Mouse (Mus musculus) liver, embryonic 16.5 days (tissue): ENCODE data around the gene Nufip2. TPM values are rescaled to one million over a fixed set of nuclear protein-coding genes. Genes with fewer than 3 reads are reported as not detected.

Experiments used
- ATAC-seq: fragments of 200-750 bp; cut with Nextera tagmentation; 2 replicates; pipeline ENCODE4 v1.8.0; 2017; ENCODE audit warnings: low read depth, mild to moderate bottlenecking, moderate number of reproducible peaks, moderate library complexity
- H3K27ac ChIP-seq: fragments of 300-500 bp; sonication (generic); 2 replicates; pipeline ENCODE4 v1.5.1; 2014; ENCODE audit warnings: mild to moderate bottlenecking, low read length
- H3K27me3 ChIP-seq: fragments of 300-500 bp; sonication (generic); 2 replicates; pipeline ENCODE4 v1.6.1; 2014; ENCODE audit warnings: low read depth, low read length, mixed read lengths; ENCODE audit not compliant: control insufficient read depth, insufficient read depth
- H3K36me3 ChIP-seq: fragments of 300-500 bp; sonication (generic); 2 replicates; pipeline ENCODE4 v1.6.1; 2014; ENCODE audit warnings: mild to moderate bottlenecking; ENCODE audit not compliant: control insufficient read depth, insufficient read depth
- H3K4me1 ChIP-seq: fragments of 300-500 bp; sonication (generic); 2 replicates; pipeline ENCODE4 v1.6.1; 2014; ENCODE audit warnings: low read depth, low read length, mixed read lengths; ENCODE audit not compliant: control insufficient read depth
- H3K4me2 ChIP-seq: fragments of 300-500 bp; sonication (generic); 2 replicates; pipeline ENCODE4 v1.6.1; 2014; ENCODE audit warnings: low read depth, low read length, mixed read lengths
- H3K4me3 ChIP-seq: fragments of 300-500 bp; sonication (generic); 2 replicates; pipeline ENCODE4 v1.5.1; 2014; ENCODE audit warnings: low read depth, mild to moderate bottlenecking, low read length
- H3K9ac ChIP-seq: fragments of 300-500 bp; sonication (generic); 2 replicates; pipeline ENCODE4 v1.6.1; 2014; ENCODE audit warnings: low read depth, low read length
- H3K9me3 ChIP-seq: fragments of 300-500 bp; sonication (generic); replicated peaks from 2 replicates; pipeline ENCODE4 v1.6.1; 2016; ENCODE audit warnings: low read length; ENCODE audit not compliant: control insufficient read depth
- WGBS: fragments of 180-500 bp; shearing (Covaris S2); extraction: QIAGEN DNeasy Blood & Tissue Kit; methylation state at CpG from one replicate; pipeline ENCODE4 v1.1.7; 2014; ENCODE audit not compliant: insufficient replicate concordance; 5-methylcytosine and 5-hydroxymethylcytosine counted together
- polyA plus RNA-seq: library from polyadenylated mRNA; unstranded; fragments of >200 nt; fragmentation: Nextera tagmentation; extraction: Ambion mirVana; gene quantifications from 2 replicates; pipeline ENCODE4 v1.2.1, GENCODE M21; 2015

Nufip2 gene
- polyA plus RNA-seq, 1 experiment from 2014 or later, result 1.4 TPM

- no peaks in the 10 kb centered on the region for H3K36me3 ChIP-seq
- H3K4me1 ChIP-seq, result peaks cover 76% of the 10 kb centered on the region
- peak; percentile 78 for ATAC-seq
- H3K27me3 ChIP-seq, result no peaks in the 10 kb centered on the region
- H3K4me2 ChIP-seq, result peak overlapping the region; percentile 89
- H3K27ac ChIP-seq, result peak overlapping the region; percentile 93
- H3K4me3 ChIP-seq, result peak overlapping the region; percentile 51
- 19% methylated on average over 9 of the region's 9 CpGs for WGBS
- H3K9ac ChIP-seq, result peak overlapping the region; percentile 65
- H3K9me3 ChIP-seq, result no peaks in the 10 kb centered on the region
These were observed 98.9 kb downstream of the Nufip2 start for GRCm38 (mm10) chr11:77784894-77785293.

GRCm38 (mm10) chr11:77785396-77785767 is 99.4 kb downstream of the Nufip2 start:
- 26% methylated on average over 5 of the region's 5 CpGs for WGBS
- Histone ChIP-seq H3K9me3 (no peaks in the 10 kb centered on the region), H3K9ac (peak overlapping the region; percentile 65), H3K4me1 (peaks cover 81% of the 10 kb centered on the region), H3K36me3 (no peaks in the 10 kb centered on the region), H3K27me3 (no peaks in the 10 kb centered on the region), H3K27ac (peak overlapping the region; percentile 93), H3K4me3 (peak overlapping the region; percentile 51), H3K4me2 (peak overlapping the region; percentile 89)
- ATAC-seq, result no peak

DNA sequence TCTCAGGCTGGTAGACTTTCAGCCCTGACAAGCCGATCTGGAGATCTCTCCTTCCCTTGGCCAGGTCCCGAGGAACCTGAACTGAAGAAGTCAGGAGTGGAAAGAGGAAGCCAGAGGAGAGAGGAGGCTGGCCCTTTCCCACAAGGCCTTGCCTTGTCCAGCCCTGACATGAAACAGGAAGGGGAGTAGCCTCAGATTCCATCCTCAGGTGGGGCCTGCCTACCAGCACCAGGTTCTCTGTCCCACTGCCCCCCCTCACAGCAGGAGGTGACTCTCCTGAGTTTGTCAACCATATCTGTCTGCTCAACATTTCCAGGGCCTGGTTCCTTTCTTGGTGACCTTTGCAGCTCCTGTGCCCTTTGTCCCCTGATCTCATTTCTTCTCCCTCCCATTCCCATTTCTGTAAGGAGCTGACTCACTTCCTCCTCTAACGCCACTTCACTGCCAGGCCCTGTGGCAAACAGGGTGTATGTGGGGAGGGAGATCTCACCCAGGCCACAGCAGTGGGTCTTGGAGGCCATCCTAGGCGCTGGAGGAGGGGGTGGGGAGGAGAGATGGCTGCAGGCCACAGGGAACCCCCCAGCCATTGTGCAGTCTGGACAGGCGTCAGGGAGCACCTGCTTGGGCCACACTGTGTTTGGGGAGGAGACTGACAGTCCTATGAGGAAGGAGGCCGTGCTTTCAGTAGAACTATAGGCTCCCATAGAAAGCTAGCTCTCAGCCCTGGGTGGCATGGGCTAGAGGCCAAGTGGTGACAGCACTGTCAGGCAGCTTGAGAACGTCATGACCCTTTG is 100.0 kb downstream of the Nufip2 start:
- H3K27me3 ChIP-seq, result no peaks in the 10 kb centered on the region
- no peaks in the 10 kb centered on the region for H3K36me3 ChIP-seq
- WGBS, result 16% methylated on average over 7 of the region's 7 CpGs
- peak overlapping the region; percentile 65 for H3K9ac ChIP-seq
- H3K4me3 ChIP-seq, result peak overlapping the region; percentile 51; the same call in 1 of the 2 replicates
- no peak for ATAC-seq
- H3K9me3 ChIP-seq, result no peaks in the 10 kb centered on the region
- H3K4me1 ChIP-seq, result peaks cover 81% of the 10 kb centered on the region
- peak overlapping the region; percentile 93 for H3K27ac ChIP-seq
- H3K4me2 ChIP-seq, result peak overlapping the region; percentile 89

GRCm38 (mm10) chr11:77787707-77788106 is 101.8 kb downstream of the Nufip2 start, which contains the start of gene Gm10277:
Gene Gm10277 (minus strand): TSS chr11:77787747.
- H3K36me3 ChIP-seq, result no peaks in the 10 kb centered on the region
- no peak within 1 kb of the TSS for H3K9ac ChIP-seq
- H3K4me2 ChIP-seq, result no peak within 1 kb of the TSS
- H3K4me1 ChIP-seq, result peaks cover 83% of the 10 kb centered on the region
- no peak; the same call in 1 of the 2 replicates for ATAC-seq
- peak within 1 kb of the TSS; percentile 93 for H3K27ac ChIP-seq
- WGBS, result 31% methylated on average over 5 of the region's 5 CpGs
- H3K4me3 ChIP-seq, result no peak within 1 kb of the TSS
- no peaks in the 10 kb centered on the region for H3K27me3 ChIP-seq
- H3K9me3 ChIP-seq, result no peaks in the 10 kb centered on the region

- no peaks in the 10 kb centered on the region for H3K36me3 ChIP-seq
- 74% methylated on average over 5 of the region's 5 CpGs for WGBS
- no peak overlapping the region for H3K4me2 ChIP-seq
- H3K4me3 ChIP-seq, result no peak overlapping the region
- peaks cover 72% of the 10 kb centered on the region for H3K4me1 ChIP-seq
- H3K27ac ChIP-seq, result 0 out of 2 replicates have a peak overlapping the region, but pooled peaks have one; percentile 20
- no peak for ATAC-seq
- no peaks in the 10 kb centered on the region for H3K9me3 ChIP-seq
- H3K9ac ChIP-seq, result no peak overlapping the region
- no peaks in the 10 kb centered on the region for H3K27me3 ChIP-seq
These were observed 103.6 kb downstream of the Nufip2 start for GRCm38 (mm10) chr11:77789512-77789911.

DNA sequence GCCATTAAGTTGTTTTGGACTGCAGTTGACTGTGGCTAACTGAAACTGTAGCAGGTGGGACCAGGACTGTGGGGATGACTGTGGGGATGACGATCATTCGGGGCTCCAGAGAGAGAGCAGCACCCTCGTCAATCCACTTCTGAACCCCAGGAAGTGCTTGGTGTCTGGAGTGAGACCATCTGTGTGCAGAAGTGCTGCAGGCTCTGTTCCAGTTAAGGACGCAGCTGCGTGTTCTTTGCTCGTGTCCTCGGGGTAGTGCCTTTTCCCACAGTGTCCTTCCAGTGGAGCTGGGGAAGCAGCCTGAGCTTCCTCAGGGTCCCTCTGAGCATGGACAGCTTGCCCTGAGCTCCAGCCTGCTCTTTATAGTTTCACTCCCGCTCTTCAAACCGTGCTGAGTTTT is 104.3 kb downstream of the Nufip2 start:
- peaks cover 64% of the 10 kb centered on the region for H3K4me1 ChIP-seq
- no peaks in the 10 kb centered on the region for H3K9me3 ChIP-seq
- H3K4me2 ChIP-seq, result no peak overlapping the region
- peak overlapping the region; percentile 85 for H3K27ac ChIP-seq
- H3K36me3 ChIP-seq, result peaks cover under 1% of the 10 kb centered on the region; the same call in 1 of the 2 replicates
- WGBS, result 17% methylated on average over 9 of the region's 9 CpGs
- H3K27me3 ChIP-seq, result no peaks in the 10 kb centered on the region
- peak overlapping the region; percentile 11; the same call in 1 of the 2 replicates for H3K4me3 ChIP-seq
- ATAC-seq, result no peak
- peak overlapping the region; percentile 50 for H3K9ac ChIP-seq

DNA sequence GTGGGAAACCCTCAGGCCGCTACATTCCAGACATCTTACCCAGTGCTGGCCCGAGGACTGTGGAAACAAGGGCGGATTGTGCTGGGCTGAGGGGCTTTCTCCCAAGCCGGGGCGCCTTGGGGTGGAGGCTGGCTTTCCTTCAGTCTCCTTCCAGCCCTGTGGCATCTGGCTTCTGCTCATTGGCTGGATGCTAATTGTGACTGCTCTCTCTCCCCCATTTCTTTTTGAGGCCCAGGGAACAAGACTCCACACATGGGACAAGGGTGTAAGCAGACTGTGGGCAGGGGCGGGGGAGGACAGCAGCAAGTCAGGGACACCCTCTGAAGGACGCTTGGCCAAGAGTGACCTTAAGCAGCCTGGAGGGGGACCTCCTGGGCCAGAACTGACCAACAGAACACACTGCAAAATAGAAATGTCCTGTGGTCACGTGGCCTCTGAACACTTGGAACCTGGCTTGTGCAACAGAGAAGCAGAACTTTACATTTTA is 105.3 kb downstream of the Nufip2 start:
- ATAC-seq, result no peak
- 36% methylated on average over 8 of the region's 8 CpGs for WGBS
- Histone ChIP-seq H3K4me1 (peaks cover 54% of the 10 kb centered on the region), H3K4me2 (peak overlapping the region; percentile 25; the same call in 1 of the 2 replicates), H3K27me3 (no peaks in the 10 kb centered on the region), H3K9ac (peak overlapping the region; percentile 50), H3K36me3 (peaks cover 2% of the 10 kb centered on the region; the same call in 1 of the 2 replicates), H3K9me3 (no peaks in the 10 kb centered on the region), H3K4me3 (no peak overlapping the region), H3K27ac (peak overlapping the region; percentile 85)
